Mouse (Mus musculus) forebrain, embryonic 10.5 days (tissue): ENCODE results near the gene Slc25a34. TPM values are rescaled to one million over a fixed set of nuclear protein-coding genes. Genes with fewer than 3 reads are reported as not detected.

Experiments
- DNase-seq: peaks from one replicate; pipeline ENCODE4 v3.0.0-alpha.2; 2017; ENCODE audit warnings: low spot score; ENCODE audit errors: extremely low spot score
- H3K27ac ChIP-seq: fragments of 300-500 bp; sonication (generic); 2 replicates; pipeline ENCODE4 v1.5.1; 2016; ENCODE audit warnings: mild to moderate bottlenecking
- H3K27me3 ChIP-seq: fragments of 300-500 bp; sonication (generic); 2 replicates; pipeline ENCODE4 v1.6.1; 2016; ENCODE audit warnings: mild to moderate bottlenecking; ENCODE audit not compliant: poor library complexity, severe bottlenecking
- H3K36me3 ChIP-seq: fragments of 300-500 bp; sonication (generic); replicated peaks from 2 replicates; pipeline ENCODE4 v1.6.1; 2016; ENCODE audit warnings: mild to moderate bottlenecking, moderate library complexity
- H3K4me1 ChIP-seq: fragments of 300-500 bp; sonication (generic); 2 replicates; pipeline ENCODE4 v1.6.1; 2016
- H3K4me3 ChIP-seq: fragments of 300-500 bp; sonication (generic); 2 replicates; pipeline ENCODE4 v1.5.1; 2016; ENCODE audit warnings: mild to moderate bottlenecking, moderate library complexity
- H3K9me3 ChIP-seq: fragments of 300-500 bp; sonication (generic); 2 replicates; pipeline ENCODE4 v1.6.1; 2016; ENCODE audit warnings: mild to moderate bottlenecking, moderate library complexity
- WGBS: fragments of 180-500 bp; shearing (Covaris S2); methylation state at CpG from one replicate; pipeline ENCODE4 v1.1.7; 2016; 5-methylcytosine and 5-hydroxymethylcytosine counted together
- polyA plus RNA-seq: library from polyadenylated mRNA; unstranded; fragments of >200 nt; fragmentation: Nextera tagmentation; extraction: Ambion mirVana; gene quantifications from 2 replicates; pipeline ENCODE4 v1.2.1, GENCODE M21; 2016

Slc25a34 gene
- polyA plus RNA-seq, 1 experiment from 2014 or later: not detected

- H3K4me1 ChIP-seq: peaks cover 9% of the 10 kb centered on the region
- H3K27ac ChIP-seq: no peak overlapping the region
- no peak for DNase-seq
- H3K9me3 ChIP-seq: no peaks in the 10 kb centered on the region
- WGBS: 90% methylated on average over 7 of the region's 7 CpGs
- H3K36me3 ChIP-seq: peaks cover 61% of the 10 kb centered on the region
- no peaks in the 10 kb centered on the region for H3K27me3 ChIP-seq
- H3K4me3 ChIP-seq: no peak overlapping the region
Measured at GRCm38 (mm10) chr4:141641353-141641771, 17.7 kb upstream of the Slc25a34 start.

- Histone ChIP-seq H3K4me1 (peaks cover 21% of the 10 kb centered on the region), H3K36me3 (peaks cover 68% of the 10 kb centered on the region), H3K27ac (no peak overlapping the region), H3K27me3 (no peaks in the 10 kb centered on the region), H3K4me3 (no peak overlapping the region), H3K9me3 (no peaks in the 10 kb centered on the region)
- DNase-seq: no peak
- WGBS: 70% methylated on average over 11 of the region's 11 CpGs
Measured at GRCm38 (mm10) chr4:141639474-141639873, 15.9 kb upstream of the Slc25a34 start.

GRCm38 (mm10) chr4:141636693-141637092 is 13.1 kb upstream of the Slc25a34 start:
- H3K27me3 ChIP-seq: no peaks in the 10 kb centered on the region
- no peak for DNase-seq
- peaks cover 21% of the 10 kb centered on the region for H3K4me1 ChIP-seq
- WGBS: 97% methylated on average over 5 of the region's 5 CpGs
- no peak overlapping the region for H3K27ac ChIP-seq
- no peaks in the 10 kb centered on the region for H3K9me3 ChIP-seq
- H3K4me3 ChIP-seq: no peak overlapping the region
- H3K36me3 ChIP-seq: peaks cover 85% of the 10 kb centered on the region

- Histone ChIP-seq H3K9me3 (no peaks in the 10 kb centered on the region), H3K4me1 (peaks cover 21% of the 10 kb centered on the region), H3K36me3 (peaks cover 85% of the 10 kb centered on the region), H3K27ac (no peak overlapping the region), H3K4me3 (no peak overlapping the region), H3K27me3 (no peaks in the 10 kb centered on the region)
- 71% methylated on average over 9 of the region's 9 CpGs for WGBS
- no peak for DNase-seq
Measured at GRCm38 (mm10) chr4:141635991-141636390, 12.4 kb upstream of the Slc25a34 start.

GRCm38 (mm10) chr4:141632111-141632873 is 8.7 kb upstream of the Slc25a34 start:
- 96% methylated on average over 21 of the region's 21 CpGs for WGBS
- Histone ChIP-seq H3K4me1 (peaks cover 18% of the 10 kb centered on the region), H3K27ac (no peak overlapping the region), H3K9me3 (no peaks in the 10 kb centered on the region), H3K36me3 (peaks cover 91% of the 10 kb centered on the region), H3K27me3 (no peaks in the 10 kb centered on the region), H3K4me3 (no peak overlapping the region)
- no peak for DNase-seq

GRCm38 (mm10) chr4:141631250-141631649 is 7.6 kb upstream of the Slc25a34 start:
- H3K4me1 ChIP-seq: peaks cover 11% of the 10 kb centered on the region
- 96% methylated on average over 20 of the region's 20 CpGs for WGBS
- no peaks in the 10 kb centered on the region for H3K27me3 ChIP-seq
- H3K36me3 ChIP-seq: peaks cover 91% of the 10 kb centered on the region
- H3K27ac ChIP-seq: no peak overlapping the region
- DNase-seq: no peak
- no peaks in the 10 kb centered on the region for H3K9me3 ChIP-seq
- no peak overlapping the region for H3K4me3 ChIP-seq

GRCm38 (mm10) chr4:141630021-141630420 is 6.4 kb upstream of the Slc25a34 start:
- no peak overlapping the region for H3K4me3 ChIP-seq
- no peaks in the 10 kb centered on the region for H3K27me3 ChIP-seq
- 91% methylated on average over 11 of the region's 11 CpGs for WGBS
- DNase-seq: no peak
- no peaks in the 10 kb centered on the region for H3K9me3 ChIP-seq
- no peak overlapping the region for H3K27ac ChIP-seq
- peaks cover 98% of the 10 kb centered on the region for H3K36me3 ChIP-seq
- H3K4me1 ChIP-seq: peaks cover 8% of the 10 kb centered on the region; the same call in 1 of the 2 replicates

GRCm38 (mm10) chr4:141628661-141629060 is 5.0 kb upstream of the Slc25a34 start:
- Histone ChIP-seq H3K27me3 (no peaks in the 10 kb centered on the region), H3K27ac (no peak overlapping the region), H3K36me3 (peaks cover 88% of the 10 kb centered on the region), H3K4me3 (no peak overlapping the region), H3K4me1 (peaks cover 14% of the 10 kb centered on the region), H3K9me3 (no peaks in the 10 kb centered on the region)
- 88% methylated on average over 14 of the region's 14 CpGs for WGBS
- DNase-seq: no peak

- 93% methylated on average over 5 of the region's 5 CpGs for WGBS
- no peak for DNase-seq
- Histone ChIP-seq H3K4me1 (peaks cover 20% of the 10 kb centered on the region), H3K4me3 (no peak overlapping the region), H3K36me3 (peaks cover 77% of the 10 kb centered on the region), H3K9me3 (no peaks in the 10 kb centered on the region), H3K27me3 (no peaks in the 10 kb centered on the region), H3K27ac (no peak overlapping the region)
Measured at GRCm38 (mm10) chr4:141627502-141627901, 3.9 kb upstream of the Slc25a34 start.

GRCm38 (mm10) chr4:141625774-141626550 is 2.3 kb upstream of the Slc25a34 start:
- no peaks in the 10 kb centered on the region for H3K9me3 ChIP-seq
- peaks cover 61% of the 10 kb centered on the region for H3K36me3 ChIP-seq
- no peak overlapping the region for H3K4me3 ChIP-seq
- H3K27me3 ChIP-seq: no peaks in the 10 kb centered on the region
- peaks cover 20% of the 10 kb centered on the region for H3K4me1 ChIP-seq
- 0 out of 2 replicates have a peak overlapping the region, but pooled peaks have one; percentile 20 for H3K27ac ChIP-seq
- DNase-seq: no peak
- 90% methylated on average over 16 of the region's 16 CpGs for WGBS

- WGBS: 78% methylated on average over 19 of the region's 19 CpGs
- DNase-seq: no peak
- Histone ChIP-seq H3K4me1 (peaks cover 20% of the 10 kb centered on the region), H3K4me3 (no peak overlapping the region), H3K9me3 (no peaks in the 10 kb centered on the region), H3K36me3 (peaks cover 53% of the 10 kb centered on the region), H3K27ac (no peak overlapping the region), H3K27me3 (no peaks in the 10 kb centered on the region)
Measured at GRCm38 (mm10) chr4:141624983-141625773, 1.6 kb upstream of the Slc25a34 start.

- Histone ChIP-seq H3K36me3 (peaks cover 43% of the 10 kb centered on the region), H3K27ac (no peak overlapping the region), H3K9me3 (no peaks in the 10 kb centered on the region), H3K4me3 (no peak overlapping the region), H3K27me3 (no peaks in the 10 kb centered on the region), H3K4me1 (peaks cover 23% of the 10 kb centered on the region)
- DNase-seq: no peak
- 94% methylated on average over 8 of the region's 8 CpGs for WGBS
Measured at GRCm38 (mm10) chr4:141624134-141624533, 513 bp upstream of the Slc25a34 start.
